Mouse (Mus musculus) kidney, adult 2 months (tissue): Measurements from ENCODE around the gene Atpaf2.

Experiments
- CTCF ChIP-seq: fragments of 200-500 bp; conservative IDR thresholded peaks from 2 replicates; pipeline ENCODE4 v1.5.1; 2011; ENCODE audit warnings: low read depth, mild to moderate bottlenecking, control low read depth, low read length, moderate library complexity, mixed read lengths; ENCODE audit not compliant: insufficient read depth, insufficient read length
- POLR2A ChIP-seq: fragments of 200-500 bp; IDR thresholded peaks from one replicate; pipeline ENCODE4 v1.6.1; 2011; ENCODE audit warnings: low read depth, low read length, control low read depth

- TF ChIP-seq CTCF (no peak), POLR2A (no peak)
Measured at GRCm38 (mm10) chr11:60397172-60397571, 21.1 kb downstream of the Atpaf2 start.
